Mouse (Mus musculus): ENCODE measurements around the gene Smim15. TPM values are rescaled to one million over a fixed set of nuclear protein-coding genes. Genes with fewer than 3 reads are reported as not detected.

Smim15 gene
- 4.6 and 8.6 TPM in 2 replicates for polyA plus RNA-seq (2012; ENCODE audit: low replicate concordance)

GRCm38 (mm10) chr13:108044222-108044941 lies at the start of gene Smim15:
Smim15 (plus strand) TSS chr13:108044446.

Other genes starting within 250 kb of the Smim15 start
- gene Ndufaf2, start 114.2 kb downstream of the Smim15 start, polyA plus RNA-seq (2012; ENCODE audit: low replicate concordance), result 13.1 and 21.4 TPM in 2 replicates
- gene Ercc8, start 114.3 kb downstream of the Smim15 start, polyA plus RNA-seq (2012; ENCODE audit: low replicate concordance), result 0.40 and 1.5 TPM in 2 replicates
- 0.19 and 0.20 TPM in 2 replicates for gene Elovl7, start 170.0 kb downstream of the Smim15 start, polyA plus RNA-seq (2012; ENCODE audit: low replicate concordance)

Measured in hematopoietic multipotent progenitor cell, adult 10-12 weeks (in vitro differentiated cells).